Mouse (Mus musculus) right cerebral cortex, postnatal 4 days (tissue): ENCODE data around the gene Slc25a29.

Source experiments
- DNase-seq: peaks from one replicate; pipeline ENCODE4 v3.0.0-alpha.2; 2022

The Slc25a29 gene

GRCm38 (mm10) chr12:108794078-108794711, 41.5 kb downstream of the Slc25a29 start:
- DNase-seq: peak; percentile 83

GRCm38 (mm10) chr12:108793453-108793941, 42.2 kb downstream of the Slc25a29 start:
- peak; percentile 47 for DNase-seq

- DNase-seq: peak; percentile 96
Measured at GRCm38 (mm10) chr12:108792546-108793452, 42.9 kb downstream of the Slc25a29 start, which contains the start of gene Yy1. TSS of gene Yy1 (plus strand) at chr12:108792973.

- peak; percentile 84 for DNase-seq
Measured at GRCm38 (mm10) chr12:108792152-108792545, 43.5 kb downstream of the Slc25a29 start.

- DNase-seq: no peak
Measured at GRCm38 (mm10) chr12:108787329-108787728, 48.4 kb downstream of the Slc25a29 start.

- DNase-seq: no peak
Measured at GRCm38 (mm10) chr12:108785161-108785560, 50.5 kb downstream of the Slc25a29 start.

GRCm38 (mm10) chr12:108780108-108780877, 55.4 kb downstream of the Slc25a29 start:
- DNase-seq: no peak
